Mouse (Mus musculus) midbrain, postnatal 0 days (tissue): ENCODE results near the gene Npff. TPM values are rescaled to one million over a fixed set of nuclear protein-coding genes. Genes with fewer than 3 reads are reported as not detected.

Source experiments
- ATAC-seq: fragments of 200-750 bp; cut with Nextera tagmentation; 2 replicates; pipeline ENCODE4 v1.8.0; 2017; ENCODE audit warnings: moderate number of reproducible peaks, mild to moderate bottlenecking, moderate TSS enrichment, moderate library complexity; ENCODE audit not compliant: low FRiP score
- DNase-seq: peaks from one replicate; pipeline ENCODE4 v3.0.0-alpha.2; 2015; ENCODE audit warnings: low spot score
- H3K27ac ChIP-seq: fragments of 300-500 bp; sonication (generic); 2 replicates; pipeline ENCODE4 v1.5.1; 2014; ENCODE audit warnings: low read depth, mild to moderate bottlenecking, low read length, mixed read lengths
- H3K27me3 ChIP-seq: fragments of 300-500 bp; sonication (generic); 2 replicates; pipeline ENCODE4 v1.6.1; 2014; ENCODE audit warnings: low read length, control low read depth, mixed read lengths; ENCODE audit not compliant: insufficient read depth
- H3K36me3 ChIP-seq: fragments of 300-500 bp; sonication (generic); 2 replicates; pipeline ENCODE4 v1.6.1; 2014; ENCODE audit warnings: low read length, control low read depth, mixed read lengths; ENCODE audit not compliant: insufficient read depth
- H3K4me1 ChIP-seq: fragments of 300-500 bp; sonication (generic); 2 replicates; pipeline ENCODE4 v1.6.1; 2014; ENCODE audit warnings: mild to moderate bottlenecking, control low read depth, antibody characterized with exemption, low read length, mixed read lengths; ENCODE audit not compliant: insufficient read depth
- H3K4me2 ChIP-seq: fragments of 300-500 bp; sonication (generic); 2 replicates; pipeline ENCODE4 v1.6.1; 2014; ENCODE audit warnings: low read depth, mild to moderate bottlenecking, low read length, mixed read lengths; ENCODE audit not compliant: poor library complexity, severe bottlenecking
- H3K4me3 ChIP-seq: fragments of 300-500 bp; sonication (generic); 2 replicates; pipeline ENCODE4 v1.5.1; 2014; ENCODE audit warnings: low read depth, mild to moderate bottlenecking, low read length, moderate library complexity
- H3K9ac ChIP-seq: fragments of 300-500 bp; sonication (generic); replicated peaks from 2 replicates; pipeline ENCODE4 v1.6.1; 2014; ENCODE audit warnings: mild to moderate bottlenecking, low read length, moderate library complexity, mixed read lengths; ENCODE audit not compliant: poor library complexity, severe bottlenecking
- H3K9me3 ChIP-seq: fragments of 300-500 bp; sonication (generic); 2 replicates; pipeline ENCODE4 v1.6.1; 2016; ENCODE audit warnings: low read length, control low read depth
- CTCF ChIP-seq: IDR thresholded peaks from 2 replicates; pipeline ENCODE4 v1.5.1; 2016; ENCODE audit warnings: antibody characterized with exemption, mild to moderate bottlenecking
- WGBS: fragments of 180-500 bp; shearing (Covaris S2); extraction: QIAGEN DNeasy Blood & Tissue Kit; methylation state at CpG from one replicate; pipeline ENCODE4 v1.1.7; 2014; 5-methylcytosine and 5-hydroxymethylcytosine counted together
- polyA plus RNA-seq: library from polyadenylated mRNA; unstranded; fragments of >200 nt; fragmentation: Nextera tagmentation; extraction: Ambion mirVana; gene quantifications from 2 replicates; pipeline ENCODE4 v1.2.1, GENCODE M21; 2015
- total RNA-seq: library from RNA; depleted of rRNA; stranded (reverse); fragments of >200 nt; gene quantifications from 2 replicates; pipeline ENCODE4 v1.2.3, GENCODE M21; 2014

The Npff gene
- total and polyA plus RNA-seq, 2 experiments from 2014 or later: 1.3 to 2.6 TPM

GRCm38 (mm10) chr15:102518859-102519201, 5.9 kb downstream of the Npff start:
- WGBS: 20% methylated on average over 9 of the region's 9 CpGs
- H3K27me3 ChIP-seq: no peaks in the 10 kb centered on the region
- H3K4me2 ChIP-seq: peak overlapping the region; percentile 80
- H3K9me3 ChIP-seq: no peaks in the 10 kb centered on the region
- H3K4me1 ChIP-seq: peaks cover 18% of the 10 kb centered on the region
- no peak for ATAC-seq
- DNase-seq: no peak
- peak overlapping the region; percentile 66 for H3K4me3 ChIP-seq
- H3K9ac ChIP-seq: peak overlapping the region; percentile 87
- TF ChIP-seq CTCF: no peak
- H3K27ac ChIP-seq: peak overlapping the region; percentile 99
- H3K36me3 ChIP-seq: peaks cover 16% of the 10 kb centered on the region

- WGBS: under 1% methylated on average over 59 of the region's 60 CpGs
- peak; percentile 91 for ATAC-seq
- no peaks in the 10 kb centered on the region for H3K9me3 ChIP-seq
- peak within 1 kb of the TSS; percentile 66 for H3K4me3 ChIP-seq
- peak; percentile 100 for DNase-seq
- peak within 1 kb of the TSS; percentile 87 for H3K9ac ChIP-seq
- peak; percentile 9; the same call in 1 of the 2 replicates for TF ChIP-seq CTCF
- no peaks in the 10 kb centered on the region for H3K27me3 ChIP-seq
- peaks cover 13% of the 10 kb centered on the region; the same call in 1 of the 2 replicates for H3K36me3 ChIP-seq
- peak within 1 kb of the TSS; percentile 99 for H3K27ac ChIP-seq
- peaks cover 18% of the 10 kb centered on the region for H3K4me1 ChIP-seq
- H3K4me2 ChIP-seq: peak within 1 kb of the TSS; percentile 80
These were observed 6.5 kb downstream of the Npff start, which contains the start of gene Tarbp2 for GRCm38 (mm10) chr15:102517976-102518858. Gene Tarbp2 (plus strand): TSS chr15:102518192.

- Histone ChIP-seq H3K4me1 (peaks cover 18% of the 10 kb centered on the region), H3K9ac (peak overlapping the region; percentile 86), H3K27ac (peak overlapping the region; percentile 99), H3K9me3 (no peaks in the 10 kb centered on the region), H3K27me3 (no peaks in the 10 kb centered on the region), H3K4me3 (peak overlapping the region; percentile 66), H3K4me2 (peak overlapping the region; percentile 80), H3K36me3 (peaks cover 12% of the 10 kb centered on the region; the same call in 1 of the 2 replicates)
- WGBS: under 1% methylated on average over 10 of the region's 10 CpGs
- TF ChIP-seq CTCF: no peak
- ATAC-seq (no peak), DNase-seq (no peak)
These were observed 7.1 kb downstream of the Npff start for GRCm38 (mm10) chr15:102517631-102517975.

- peak; percentile 9; the same call in 1 of the 2 replicates for ATAC-seq
- H3K9me3 ChIP-seq: no peaks in the 10 kb centered on the region
- peak within 1 kb of the TSS; percentile 66 for H3K4me3 ChIP-seq
- peak within 1 kb of the TSS; percentile 80 for H3K4me2 ChIP-seq
- H3K9ac ChIP-seq: peak within 1 kb of the TSS; percentile 86
- H3K27me3 ChIP-seq: no peaks in the 10 kb centered on the region
- H3K36me3 ChIP-seq: peaks cover 5% of the 10 kb centered on the region; the same call in 1 of the 2 replicates
- peak; percentile 78 for DNase-seq
- H3K4me1 ChIP-seq: peaks cover 20% of the 10 kb centered on the region
- TF ChIP-seq CTCF: peak; percentile 20; the same call in 1 of the 2 replicates
- H3K27ac ChIP-seq: peak within 1 kb of the TSS; percentile 99
- under 1% methylated on average over 40 of the region's 43 CpGs for WGBS
These were observed 7.9 kb downstream of the Npff start, which contains the start of gene Map3k12 for GRCm38 (mm10) chr15:102516728-102517404. Gene Map3k12 (minus strand): TSS chr15:102517064.

GRCm38 (mm10) chr15:102516293-102516692, 8.4 kb downstream of the Npff start:
- Histone ChIP-seq H3K9me3 (no peaks in the 10 kb centered on the region), H3K4me3 (peak overlapping the region; percentile 66), H3K4me1 (peaks cover 25% of the 10 kb centered on the region), H3K9ac (peak overlapping the region; percentile 86), H3K36me3 (no peaks in the 10 kb centered on the region), H3K27ac (peak overlapping the region; percentile 99), H3K4me2 (peak overlapping the region; percentile 80), H3K27me3 (no peaks in the 10 kb centered on the region)
- DNase-seq (peak; percentile 43), ATAC-seq (no peak)
- 2% methylated on average over 11 of the region's 12 CpGs for WGBS
- no peak; the same call in 1 of the 2 replicates for TF ChIP-seq CTCF
